In genomic region chr7:49047336-49047735, GRCm38 (mm10) we compare ENCODE assay signal across 11 mouse cellular contexts.
DNase-seq lines count a peak whose midpoint lies in the region; ATAC-seq lines count a peak whose summit lies in the region.
"Had no signal": no experiment of that assay in that cellular context is flagged by ENCODE, and none has a peak within 500 bp of the region (broad histone marks: within the 10 kb centered on the region; RNA-seq: fewer than 3 reads in every experiment).

No protein-coding gene starts in this region.

- ATAC-seq in liver, embryonic 12.5 days = no peak
- no peak for ATAC-seq in embryonic facial prominence, embryonic 14.5 days (ENCODE audit: low read depth)
- ATAC-seq: CD4-positive, CD25-positive, alpha-beta regulatory T cell, adult 4 months had no signal

- no peaks in the 10 kb centered on the region for H3K9me3 ChIP-seq in liver, embryonic 12.5 days (replicated peaks)
- no peaks in the 10 kb centered on the region for H3K9me3 ChIP-seq in embryonic facial prominence, embryonic 14.5 days (ENCODE audit: control insufficient read depth, low read length)

- H3K36me3 ChIP-seq in liver, embryonic 12.5 days = no peaks in the 10 kb centered on the region
- H3K36me3 ChIP-seq in embryonic facial prominence, embryonic 14.5 days (ENCODE audit: control insufficient read depth, insufficient read depth, low read length) = no peaks in the 10 kb centered on the region
- no peaks in the 10 kb centered on the region for H3K36me3 ChIP-seq in macrophage (ENCODE audit: inconsistent target)

- peaks cover 16% of the 10 kb centered on the region; the same call in 1 of the 2 replicates for H3K27me3 ChIP-seq in liver, embryonic 12.5 days (replicated peaks)
- no peaks in the 10 kb centered on the region; the same call in 1 of the 2 replicates for H3K27me3 ChIP-seq in embryonic facial prominence, embryonic 14.5 days (replicated peaks; ENCODE audit: control insufficient read depth, insufficient read depth, low read length)

- H3K27ac ChIP-seq in liver, embryonic 12.5 days = no peak overlapping the region
- H3K27ac ChIP-seq in embryonic facial prominence, embryonic 14.5 days (replicated peaks; ENCODE audit: low read depth, low read length) = no peak overlapping the region
- peak overlapping the region; percentile 55 for H3K27ac ChIP-seq in macrophage

- WGBS in liver, embryonic 12.5 days (ENCODE audit: insufficient replicate concordance) = 31% methylated on average over 8 of the region's 8 CpGs
- WGBS in embryonic facial prominence, embryonic 14.5 days = 37% methylated on average over 8 of the region's 8 CpGs
- 21% methylated on average over 8 of the region's 8 CpGs for WGBS in macrophage (ENCODE audit: missing documents)

- no peak overlapping the region for H3K4me3 ChIP-seq in liver, embryonic 12.5 days
- H3K4me3 ChIP-seq in embryonic facial prominence, embryonic 14.5 days (ENCODE audit: low read depth, low read length) = no peak overlapping the region
- H3K4me3 ChIP-seq in macrophage (ENCODE audit: inconsistent target) = no peak overlapping the region

- no peaks in the 10 kb centered on the region for H3K79me2 ChIP-seq in macrophage (ENCODE audit: inconsistent target)

- H3K4me1 ChIP-seq in liver, embryonic 12.5 days = no peaks in the 10 kb centered on the region
- H3K4me1 ChIP-seq in embryonic facial prominence, embryonic 14.5 days (ENCODE audit: control insufficient read depth, insufficient read depth, low read length) = peaks cover 4% of the 10 kb centered on the region

- no peak overlapping the region for H3K9ac ChIP-seq in liver, embryonic 12.5 days
- H3K9ac ChIP-seq in embryonic facial prominence, embryonic 14.5 days (ENCODE audit: low read depth, low read length) = no peak overlapping the region

- no peak overlapping the region for H3K4me2 ChIP-seq in liver, embryonic 12.5 days
- no peak overlapping the region for H3K4me2 ChIP-seq in embryonic facial prominence, embryonic 14.5 days (ENCODE audit: low read depth, low read length)
- H3K4me2 ChIP-seq: liver, embryonic 11.5 days had no signal

- peak; percentile 19 for DNase-seq in gastrocnemius, postnatal 10 days
- DNase-seq in gastrocnemius, adult 18-20 months (ENCODE audit: low spot score) = no peak
- DNase-seq in liver = peak; percentile 7
- peak; percentile 36 for DNase-seq in embryonic facial prominence, embryonic 14.5 days (ENCODE audit: low spot score)
- DNase-seq in T-cell, adult 2 months (ENCODE audit: low spot score) = no peak
- no peak for DNase-seq in c-Kit-positive CD71-positive TER-119-positive erythroid progenitor cells, embryonic 14.5 days (ENCODE audit: low spot score)
- DNase-seq: cerebellum, postnatal 36 days had no signal

Comparison
In these comparisons a context has a peak if more than half of its experiments do, and no peak if none do; other contexts are left out.
1. DNase-seq: peak in gastrocnemius, postnatal 10 days (single experiment), liver (single experiment) and embryonic facial prominence, embryonic 14.5 days (single experiment); none in gastrocnemius, adult 18-20 months (single experiment), T-cell, adult 2 months (single experiment) and c-Kit-positive CD71-positive TER-119-positive erythroid progenitor cells, embryonic 14.5 days (single experiment).